Mouse (Mus musculus) cerebellum, adult 9-11 months (tissue): ENCODE results near the gene D1Ertd622e.
"Not testable (repeated sequence)": the region's sequence is repeated elsewhere in the genome, so short reads cannot be mapped to it uniquely, and the experiment has no call there.

Experiments used
- DNase-seq: peaks from one replicate; pipeline ENCODE4 v3.0.0; 2022

Gene D1Ertd622e

GRCm38 (mm10) chr1:97632545-97633256 is 29.2 kb downstream of the D1Ertd622e start:
- no peak for DNase-seq

- DNase-seq, result no peak
These were observed 29.9 kb downstream of the D1Ertd622e start for GRCm38 (mm10) chr1:97631843-97632470.

- DNase-seq, result no peak
These were observed 31.7 kb downstream of the D1Ertd622e start for GRCm38 (mm10) chr1:97630146-97630545.

- DNase-seq, result no peak
These were observed 33.0 kb downstream of the D1Ertd622e start for GRCm38 (mm10) chr1:97628859-97629258.

GRCm38 (mm10) chr1:97628016-97628415 is 33.9 kb downstream of the D1Ertd622e start:
- DNase-seq, result no peak

- DNase-seq, result no peak
These were observed 36.4 kb downstream of the D1Ertd622e start for GRCm38 (mm10) chr1:97625427-97625826.

GRCm38 (mm10) chr1:97624386-97624785 is 37.5 kb downstream of the D1Ertd622e start:
- no peak for DNase-seq

- no peak for DNase-seq
These were observed 38.5 kb downstream of the D1Ertd622e start for GRCm38 (mm10) chr1:97623214-97623856.

GRCm38 (mm10) chr1:97622574-97623208 is 39.2 kb downstream of the D1Ertd622e start:
- no peak for DNase-seq

GRCm38 (mm10) chr1:97619621-97620320 is 42.1 kb downstream of the D1Ertd622e start:
- DNase-seq, result no peak

GRCm38 (mm10) chr1:97615525-97615924 is 46.3 kb downstream of the D1Ertd622e start:
- DNase-seq, result no peak

- no peak for DNase-seq
These were observed 47.1 kb downstream of the D1Ertd622e start for GRCm38 (mm10) chr1:97614531-97615462.

- DNase-seq, result no peak
These were observed 50.1 kb downstream of the D1Ertd622e start for GRCm38 (mm10) chr1:97611747-97612146.

- no peak for DNase-seq
These were observed 58.5 kb downstream of the D1Ertd622e start for GRCm38 (mm10) chr1:97603361-97603760.

GRCm38 (mm10) chr1:97600371-97600770 is 61.5 kb downstream of the D1Ertd622e start:
- DNase-seq, result no peak

- DNase-seq, result no peak
These were observed 62.8 kb downstream of the D1Ertd622e start for GRCm38 (mm10) chr1:97599101-97599500.

- DNase-seq, result no peak
These were observed 73.3 kb downstream of the D1Ertd622e start for GRCm38 (mm10) chr1:97588561-97588960.

- no peak for DNase-seq
These were observed 76.8 kb downstream of the D1Ertd622e start for GRCm38 (mm10) chr1:97585106-97585505.

- DNase-seq, result no peak
These were observed 77.7 kb downstream of the D1Ertd622e start for GRCm38 (mm10) chr1:97584171-97584570.

GRCm38 (mm10) chr1:97583085-97583484 is 78.8 kb downstream of the D1Ertd622e start:
- no peak for DNase-seq

- DNase-seq, result not testable (repeated sequence)
These were observed 81.2 kb downstream of the D1Ertd622e start for GRCm38 (mm10) chr1:97580680-97581079.

- DNase-seq, result no peak
These were observed 81.6 kb downstream of the D1Ertd622e start for GRCm38 (mm10) chr1:97580270-97580669.
